Mouse (Mus musculus): ENCODE measurements around the gene Pcbp1.
"Not testable (repeated sequence)": the region's sequence is repeated elsewhere in the genome, so short reads cannot be mapped to it uniquely, and the experiment has no call there.

Pcbp1 gene

DNA sequence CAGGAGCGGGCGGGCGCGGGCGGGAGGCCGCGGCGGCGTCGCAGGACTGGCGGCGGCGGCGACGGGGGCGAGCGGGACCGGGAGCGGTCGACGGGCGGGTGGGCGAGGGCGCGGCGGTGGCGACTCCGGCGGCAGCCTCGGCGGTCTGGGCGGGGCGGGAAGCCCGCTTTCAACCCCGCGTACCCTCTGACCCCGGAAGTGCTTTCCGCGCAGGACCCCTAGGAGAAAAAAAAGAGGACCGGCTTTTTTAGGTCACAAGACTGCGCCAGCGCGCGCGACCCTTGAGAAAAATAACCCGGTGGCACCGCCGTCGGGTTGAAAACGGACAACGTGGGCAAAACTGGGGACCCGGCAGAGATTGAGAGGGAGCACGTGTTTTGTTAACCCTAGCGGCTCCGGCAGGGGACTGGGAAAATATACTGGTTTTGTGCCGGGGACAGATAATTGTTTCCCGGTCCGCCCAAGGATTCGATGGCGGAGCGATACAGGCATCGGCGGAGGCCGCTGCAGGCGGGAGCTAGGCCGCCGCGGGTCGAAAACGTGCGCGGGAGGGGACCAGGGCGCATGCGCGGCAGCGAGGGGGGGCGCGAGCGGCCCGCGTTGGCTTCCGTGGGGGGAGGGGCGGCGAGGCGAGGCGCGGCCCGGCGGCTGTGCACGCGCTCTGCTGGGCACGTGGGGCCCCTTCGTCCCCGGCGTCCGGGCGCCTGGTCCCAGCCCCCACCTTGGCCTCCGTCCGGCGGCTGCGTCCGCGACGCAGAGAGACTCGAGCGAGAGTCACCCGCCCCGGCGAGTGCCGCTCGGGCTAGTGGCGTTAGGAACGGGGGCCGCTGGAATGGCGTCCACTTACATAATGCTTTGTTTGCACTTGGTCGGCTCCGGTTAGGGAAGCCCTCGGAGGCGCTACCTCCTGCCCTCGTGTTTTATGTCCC, at the start of gene Pcbp1:
TSS of gene Pcbp1 (minus strand) at position 290 of the 929 bp plus-strand sequence.
- peak; percentile 99 for DNase-seq (ENCODE audit: low spot score)

DNA sequence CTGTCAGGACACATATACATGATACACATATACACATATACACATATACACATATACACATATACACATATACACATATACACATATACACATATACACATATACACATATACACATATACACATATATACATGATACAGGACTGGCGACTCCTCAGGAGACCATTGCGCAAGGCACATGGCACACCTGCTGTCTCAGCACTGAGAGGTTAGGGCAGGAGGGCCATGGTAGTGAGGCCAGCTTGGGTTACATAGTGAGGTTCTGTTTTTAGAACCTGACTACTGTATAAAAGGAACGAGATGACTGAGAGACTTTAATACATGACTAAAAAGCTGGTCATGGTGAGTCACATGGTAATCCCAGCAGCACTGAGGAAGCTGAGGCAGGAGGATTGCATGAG, 48.4 kb upstream of the Pcbp1 start:
- no peak for DNase-seq (ENCODE audit: low spot score)

DNA sequence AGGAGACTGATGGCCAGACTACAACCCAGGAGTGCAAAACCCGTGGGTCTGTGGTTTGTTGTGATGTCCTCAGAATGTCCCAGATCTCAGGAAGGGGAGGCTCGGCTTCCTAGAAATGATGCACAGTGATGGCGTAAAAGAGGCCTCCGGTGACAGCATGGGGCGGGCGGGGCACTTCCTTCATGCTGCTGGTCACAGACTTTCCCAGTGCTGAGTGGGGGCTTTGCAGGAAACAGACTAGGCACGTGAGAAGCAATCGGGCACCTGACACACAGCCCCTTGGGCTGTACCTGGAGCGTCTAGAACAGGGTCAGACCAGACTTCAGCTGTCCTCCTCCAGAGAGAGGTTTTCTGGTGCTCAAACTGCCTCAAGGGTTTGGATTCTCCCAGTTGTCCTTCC, 44.7 kb upstream of the Pcbp1 start:
- no peak for DNase-seq (ENCODE audit: low spot score)

DNA sequence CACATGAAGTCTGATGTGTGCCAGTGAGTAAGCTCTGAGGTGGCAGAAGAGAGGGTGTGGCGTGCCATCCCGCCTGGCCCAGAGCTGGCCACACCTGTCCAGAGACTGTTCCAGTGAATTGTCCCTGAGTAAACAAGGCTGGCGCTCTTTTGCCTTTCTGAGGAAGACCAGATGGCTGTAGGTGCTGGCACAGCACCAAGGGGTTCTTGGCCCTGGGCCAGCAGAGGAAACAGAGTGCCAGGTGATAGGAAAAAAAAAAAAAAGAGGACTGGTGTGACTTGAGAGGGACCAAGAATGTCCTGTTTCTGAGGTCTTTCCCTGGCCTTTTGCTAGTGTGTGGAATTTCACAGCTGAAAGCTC, 43.3 kb upstream of the Pcbp1 start:
- DNase-seq (ENCODE audit: low spot score), result peak; percentile 29

DNA sequence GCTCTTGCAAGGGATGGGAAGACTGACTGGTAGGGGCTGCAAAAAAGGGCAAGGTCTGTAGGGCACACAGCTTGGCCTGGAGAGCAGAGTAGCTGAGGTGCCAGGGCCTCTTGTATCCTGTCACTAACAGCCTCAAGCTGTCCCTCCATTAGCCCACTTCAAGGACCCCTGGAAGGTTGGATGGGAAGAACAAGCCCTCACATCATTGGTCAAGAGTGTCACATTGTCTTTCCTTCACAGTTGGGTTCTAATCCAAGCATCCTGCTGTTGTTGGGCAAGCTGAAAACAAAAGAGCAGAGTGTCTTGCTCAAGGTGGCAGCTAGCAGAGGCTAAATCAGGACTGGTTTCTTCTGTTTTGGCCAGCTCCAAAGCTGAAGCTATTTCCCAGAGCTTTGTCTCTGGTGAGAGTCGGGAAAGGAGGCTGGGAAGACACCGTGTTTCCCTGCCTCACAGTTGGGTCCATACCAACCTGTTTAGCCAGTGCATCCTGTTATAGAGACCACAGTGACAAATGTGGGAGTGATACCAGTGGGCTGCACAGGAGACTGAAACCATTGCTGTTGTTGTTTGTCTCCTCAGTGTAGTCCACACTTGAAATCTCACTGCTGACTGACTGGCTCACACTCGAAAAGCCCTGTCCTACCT, 42.8 kb upstream of the Pcbp1 start:
- DNase-seq (ENCODE audit: low spot score), result no peak

DNA sequence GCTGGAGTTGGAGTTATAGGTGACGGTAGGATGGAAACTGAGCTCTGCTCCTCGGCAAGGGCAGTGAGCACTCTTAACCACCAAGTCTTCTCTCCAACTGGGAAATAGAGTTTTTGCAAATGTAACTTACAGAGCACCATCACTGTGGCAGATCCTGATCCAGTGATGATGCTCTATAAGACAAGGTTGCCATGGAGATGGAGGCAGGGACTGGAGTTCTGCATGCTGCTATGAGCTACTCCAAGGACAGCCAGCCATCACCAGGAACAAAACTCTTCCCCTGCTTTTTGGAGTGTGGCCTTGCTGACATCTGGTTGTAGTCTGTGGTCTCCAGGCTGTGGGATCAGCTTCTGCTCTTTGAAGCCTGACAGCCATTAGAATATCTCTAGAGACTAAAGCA, 39.7 kb upstream of the Pcbp1 start:
- no peak for DNase-seq (ENCODE audit: low spot score)

DNA sequence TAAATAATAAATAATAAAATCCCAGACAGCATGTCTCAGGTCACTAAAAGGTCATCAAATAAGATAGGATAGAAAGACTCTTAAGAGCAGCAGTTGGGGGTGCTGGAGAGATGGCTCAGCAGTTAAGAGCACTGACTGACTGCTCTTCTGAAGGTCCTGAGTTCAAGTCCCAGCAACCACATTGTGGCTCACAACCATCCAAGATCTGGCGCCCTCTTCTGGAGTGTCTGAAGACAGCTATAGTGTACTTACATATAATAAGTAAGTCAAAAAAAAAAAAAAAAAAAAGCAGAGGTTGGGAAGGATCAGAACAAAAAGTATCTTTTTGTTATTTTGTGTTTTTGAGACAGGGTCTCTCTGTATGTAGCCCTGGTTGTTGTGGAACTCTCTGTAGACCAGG, 31.1 kb upstream of the Pcbp1 start:
- not testable (repeated sequence) for DNase-seq (ENCODE audit: low spot score)

DNA sequence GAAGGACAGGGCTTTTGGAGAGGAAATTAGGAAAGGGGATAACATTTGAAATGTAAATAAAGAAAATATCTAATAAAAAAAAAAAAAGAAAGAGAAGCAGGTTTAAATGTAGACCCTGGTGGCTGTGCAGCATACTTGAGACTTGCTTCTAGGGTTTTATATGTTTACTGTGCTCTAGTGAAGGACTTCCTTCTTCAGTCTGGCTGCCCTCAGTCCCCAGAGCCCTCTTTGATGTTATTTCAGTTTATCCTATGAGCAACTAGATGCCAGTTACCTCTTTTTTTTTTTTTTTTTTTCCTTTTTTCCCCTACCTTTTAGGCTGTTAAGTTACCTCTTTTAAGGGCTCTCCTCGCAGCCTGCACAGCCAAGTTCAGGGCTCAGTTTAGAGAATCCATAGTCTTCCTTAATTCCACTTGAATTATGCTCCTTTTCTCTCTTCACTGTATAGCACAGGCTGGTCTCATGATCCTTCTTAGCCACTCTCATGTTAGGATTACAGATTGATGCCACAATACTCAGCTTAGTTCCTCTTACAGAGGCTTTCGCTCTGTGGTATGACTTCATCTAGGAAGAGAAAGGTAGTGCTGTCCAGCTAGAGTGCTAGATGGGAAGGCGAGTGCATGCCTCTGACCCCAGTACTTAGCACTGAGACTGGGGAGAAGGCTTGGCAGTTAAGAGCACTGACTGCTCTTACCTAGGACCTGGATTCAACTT, 30.4 kb upstream of the Pcbp1 start:
- DNase-seq (ENCODE audit: low spot score), result no peak

DNA sequence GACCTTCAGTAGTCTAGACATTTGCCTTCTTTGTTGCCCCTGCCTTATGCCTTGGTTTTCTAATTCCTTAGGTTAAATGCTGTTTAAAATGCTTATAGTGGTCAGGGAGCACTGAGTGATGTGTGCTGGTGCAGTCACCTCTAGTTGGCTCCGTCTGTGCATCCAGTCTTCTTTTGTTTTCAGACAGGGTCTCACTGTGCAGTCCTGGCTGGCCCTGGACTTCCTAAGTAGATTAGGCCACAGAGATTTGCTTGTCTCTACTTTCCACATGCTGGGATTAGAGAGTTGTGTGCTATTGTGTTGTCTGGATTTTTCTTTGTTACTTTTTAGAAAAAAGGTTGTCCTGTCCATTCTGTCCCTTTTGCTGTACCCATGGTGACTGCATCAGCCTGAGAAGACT, 24.5 kb upstream of the Pcbp1 start:
- no peak for DNase-seq (ENCODE audit: low spot score)

DNA sequence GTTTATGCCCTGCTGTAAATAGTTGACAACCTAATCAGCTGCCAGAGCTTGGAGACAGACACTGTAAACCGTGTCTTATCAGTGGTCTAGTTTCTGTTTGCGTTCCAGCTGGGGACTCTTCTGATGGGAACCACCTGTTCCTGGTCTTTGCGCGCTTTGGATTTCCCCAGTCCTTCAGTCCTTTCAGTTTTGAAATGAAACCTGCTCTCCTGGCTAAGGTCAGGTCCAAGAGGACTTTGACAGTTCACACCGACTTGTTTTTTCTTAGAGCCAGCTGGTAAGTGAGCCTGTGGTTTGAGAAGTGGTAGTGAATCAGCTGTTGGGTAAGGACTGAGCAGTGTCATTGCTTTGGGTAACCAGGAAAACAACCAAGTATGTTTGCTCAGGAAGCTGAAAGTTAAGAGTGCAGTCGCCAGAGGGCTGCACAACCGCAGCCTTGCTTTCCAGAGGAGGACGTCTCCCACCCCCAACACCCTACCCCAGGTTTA, 21.8 kb upstream of the Pcbp1 start:
- no peak for DNase-seq (ENCODE audit: low spot score)

DNA sequence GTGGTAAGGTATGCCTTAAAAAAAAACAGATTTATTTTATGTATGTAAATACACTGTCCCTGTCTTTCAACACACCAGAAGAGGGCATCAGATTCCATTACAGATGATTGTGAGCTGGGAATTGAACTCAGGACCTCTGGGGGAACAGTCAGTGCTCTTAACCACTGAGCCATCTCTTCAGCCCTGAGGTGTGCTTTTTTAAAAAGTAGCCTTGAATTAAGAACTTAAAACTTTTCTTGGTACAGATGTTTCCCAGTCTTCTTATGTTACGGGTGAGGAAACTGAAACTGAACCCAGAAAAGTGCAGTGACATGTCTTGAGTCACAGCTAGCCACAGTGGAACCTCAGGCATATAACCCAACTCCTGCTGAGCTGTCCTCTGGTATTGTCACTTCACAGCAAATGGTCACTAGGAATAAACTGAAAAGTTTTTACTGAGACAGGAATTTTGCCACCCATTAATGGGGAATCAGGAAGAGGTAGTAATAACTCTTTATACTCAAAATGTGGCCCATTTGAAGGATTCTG, 21.2 kb upstream of the Pcbp1 start:
- DNase-seq (ENCODE audit: low spot score), result no peak

DNA sequence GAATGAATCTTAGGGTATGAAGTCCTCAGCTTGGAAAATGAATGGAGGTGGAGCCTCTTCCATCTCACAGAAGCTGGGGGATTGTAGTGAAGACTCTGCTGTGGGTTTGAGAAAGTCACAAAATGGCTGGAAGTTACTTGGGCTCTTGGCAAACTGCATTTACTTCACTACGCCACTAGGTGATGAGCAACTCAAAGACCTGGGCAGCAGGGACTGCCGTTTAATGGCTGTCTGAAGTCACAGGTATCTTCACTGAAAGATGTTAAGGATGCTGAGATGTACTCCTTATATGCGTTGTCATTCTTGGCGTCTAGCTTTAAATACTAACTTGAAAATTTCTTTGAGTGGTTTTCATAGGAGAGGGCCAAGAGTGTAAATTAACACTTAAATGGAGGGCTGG, 19.1 kb upstream of the Pcbp1 start:
- DNase-seq (ENCODE audit: low spot score), result no peak

DNA sequence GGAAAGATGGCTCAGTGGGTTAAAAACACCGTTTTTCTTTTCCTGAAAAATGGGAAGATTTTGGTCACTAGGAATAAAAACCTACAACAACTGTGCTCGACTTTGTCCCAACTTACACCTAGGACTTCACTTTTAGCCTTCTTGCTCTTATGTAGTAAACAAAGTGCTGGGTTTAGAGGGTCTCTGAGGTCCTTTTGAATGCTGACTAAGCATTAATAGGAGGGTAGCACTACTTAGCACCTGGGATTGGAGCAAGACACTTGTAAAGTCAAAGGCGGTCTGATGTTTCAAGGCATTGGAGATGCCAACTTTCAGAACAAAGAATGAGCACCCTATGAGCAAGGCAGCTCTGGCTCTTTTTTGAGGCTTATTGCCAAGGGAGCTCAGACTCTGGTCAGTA, 17.7 kb upstream of the Pcbp1 start:
- no peak for DNase-seq (ENCODE audit: low spot score)

DNA sequence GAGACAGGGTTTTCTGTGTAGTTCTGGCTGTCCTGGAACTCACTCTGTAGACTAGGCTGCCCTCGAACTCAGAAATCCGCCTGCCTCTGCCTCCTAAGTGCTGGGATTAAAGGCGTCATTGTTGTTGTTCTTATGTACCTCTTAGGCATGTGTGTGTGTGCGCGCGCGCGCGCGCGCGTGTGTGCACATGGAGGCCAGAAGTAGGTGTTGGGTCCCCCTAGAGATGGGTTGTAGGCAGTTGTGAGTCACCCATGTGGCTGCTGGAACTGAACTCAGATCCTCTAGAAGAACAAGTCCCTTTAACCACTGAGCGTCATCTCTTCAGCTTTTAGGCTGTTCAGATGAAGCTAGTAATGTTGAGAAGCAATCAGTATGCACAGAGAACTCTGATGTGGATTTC, 16.9 kb upstream of the Pcbp1 start:
- no peak for DNase-seq (ENCODE audit: low spot score)

DNA sequence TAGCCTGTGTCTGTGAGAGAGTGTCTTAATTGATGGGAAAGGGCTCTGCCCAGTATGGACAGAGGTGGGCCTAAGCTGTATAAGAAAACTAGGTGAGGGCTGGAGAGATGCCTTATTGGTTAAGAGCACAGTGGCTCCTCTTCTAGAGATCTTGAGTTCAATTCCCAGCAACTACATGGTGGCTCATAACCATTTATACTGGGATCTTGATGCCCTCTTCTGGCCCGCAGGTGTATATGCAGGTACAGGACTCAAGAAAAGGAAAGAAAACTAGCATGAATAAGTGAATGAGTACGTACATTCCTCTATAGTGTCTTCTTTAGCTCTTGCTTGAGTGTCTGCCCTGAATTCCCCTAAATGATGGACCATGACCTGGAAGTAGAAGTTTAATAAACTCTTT, 15.5 kb upstream of the Pcbp1 start:
- no peak for DNase-seq (ENCODE audit: low spot score)

DNA sequence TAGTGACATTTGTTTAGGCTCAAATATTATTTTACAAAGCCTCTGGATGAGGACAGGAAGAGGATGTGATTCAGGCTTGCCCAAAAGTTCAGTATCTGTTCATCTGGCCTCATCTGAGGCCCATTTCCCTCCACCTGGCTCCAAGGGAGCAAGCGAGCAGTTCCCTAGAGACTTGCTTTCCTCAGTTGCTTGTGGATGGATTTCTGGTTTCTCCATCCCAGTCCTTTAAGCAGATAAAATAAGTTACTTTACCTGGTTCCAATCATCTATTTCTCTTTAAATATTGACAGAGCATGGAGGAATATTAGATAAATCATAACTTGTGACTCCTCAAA, 2.3 kb upstream of the Pcbp1 start:
- no peak for DNase-seq (ENCODE audit: low spot score)

DNA sequence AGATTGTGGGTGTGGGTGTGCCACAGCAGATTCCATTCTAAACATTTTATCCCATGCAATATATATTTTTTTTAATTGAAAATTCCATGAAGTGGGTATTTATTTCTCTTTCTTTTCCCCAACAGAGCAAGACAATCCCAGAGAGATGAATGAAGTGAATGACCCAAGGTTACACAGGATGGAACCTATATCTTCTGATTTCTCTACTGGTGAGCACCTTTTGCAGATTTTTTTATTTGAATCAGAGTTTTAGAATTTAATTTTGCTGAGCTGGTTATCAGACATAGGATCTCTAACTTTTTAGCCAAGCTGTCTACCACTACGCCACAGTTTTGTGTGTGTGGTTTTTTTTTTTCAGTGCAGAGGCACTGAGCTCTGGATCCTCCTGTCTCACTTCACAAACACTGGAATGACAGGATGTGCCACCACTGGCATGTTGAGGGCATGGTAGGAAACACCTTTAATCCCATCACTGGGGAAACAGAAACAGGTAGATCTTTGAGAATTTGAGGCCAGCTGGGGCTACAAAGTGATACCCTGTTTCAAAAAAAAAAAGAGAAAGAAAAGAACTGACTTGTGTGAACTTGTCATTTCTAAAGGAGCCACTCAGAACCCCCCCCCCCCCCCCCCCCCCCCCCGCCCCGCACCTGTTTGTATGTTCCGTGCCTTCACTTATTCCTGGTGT, 1.8 kb upstream of the Pcbp1 start:
- DNase-seq (ENCODE audit: low spot score), result no peak

DNA sequence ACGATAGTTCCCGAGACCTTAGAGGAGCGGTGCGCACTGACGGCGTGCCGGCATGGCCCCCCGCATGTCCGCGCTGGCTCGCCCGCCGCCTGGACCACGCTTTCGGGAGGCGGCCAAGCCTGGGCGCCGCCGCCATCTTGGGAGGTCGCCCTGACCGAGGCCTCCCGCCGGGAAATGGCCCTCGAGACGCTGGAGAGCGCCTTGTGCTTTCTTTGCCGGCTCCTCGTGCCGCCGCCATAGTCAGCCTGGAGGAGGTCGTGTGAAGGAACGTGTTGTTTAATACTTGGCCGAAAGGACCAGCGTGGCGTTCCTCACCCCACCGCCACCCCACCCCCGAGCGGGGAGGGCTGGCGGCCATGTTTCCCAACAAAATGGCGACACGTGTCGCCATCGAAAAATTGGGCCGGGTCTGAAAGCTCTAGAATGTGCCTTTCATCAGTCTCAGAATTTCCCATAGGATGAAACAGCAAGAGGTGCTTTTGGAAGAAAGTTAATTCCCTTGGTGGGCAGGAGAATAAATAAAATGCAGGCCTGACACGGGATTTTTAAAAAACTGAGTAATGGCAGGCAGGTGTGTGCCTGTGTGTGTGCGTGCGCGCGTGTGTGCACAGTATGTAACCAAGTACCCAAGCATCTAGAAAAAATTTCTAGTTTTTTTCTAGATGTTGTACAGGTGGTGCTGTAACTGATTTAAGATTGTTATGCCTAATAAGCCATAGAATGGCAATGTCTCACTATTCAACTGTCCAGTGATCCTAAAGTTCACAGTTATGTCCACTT, 1.0 kb upstream of the Pcbp1 start:
- DNase-seq (ENCODE audit: low spot score), result peak; percentile 74

DNA sequence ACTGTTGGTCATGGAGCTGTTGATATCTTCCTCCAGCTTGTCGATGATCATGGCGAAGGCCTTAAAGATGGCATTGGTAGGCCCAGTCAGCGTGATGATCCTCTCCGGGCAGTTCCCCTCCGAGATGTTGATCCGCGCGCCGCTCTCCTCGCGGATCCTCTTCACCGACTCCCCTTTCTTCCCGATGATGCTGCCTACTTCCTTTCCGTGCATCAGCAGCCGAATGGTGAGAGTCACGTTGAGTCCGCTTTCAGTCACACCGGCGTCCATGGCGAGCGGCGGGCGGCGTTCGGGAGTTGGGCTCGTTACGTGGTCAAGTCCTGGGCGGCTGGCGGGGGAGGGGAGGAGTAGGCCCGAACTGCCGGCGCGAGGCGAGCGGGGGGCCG, 482 bp downstream of the Pcbp1 start:
- no peak for DNase-seq (ENCODE audit: low spot score)

DNA sequence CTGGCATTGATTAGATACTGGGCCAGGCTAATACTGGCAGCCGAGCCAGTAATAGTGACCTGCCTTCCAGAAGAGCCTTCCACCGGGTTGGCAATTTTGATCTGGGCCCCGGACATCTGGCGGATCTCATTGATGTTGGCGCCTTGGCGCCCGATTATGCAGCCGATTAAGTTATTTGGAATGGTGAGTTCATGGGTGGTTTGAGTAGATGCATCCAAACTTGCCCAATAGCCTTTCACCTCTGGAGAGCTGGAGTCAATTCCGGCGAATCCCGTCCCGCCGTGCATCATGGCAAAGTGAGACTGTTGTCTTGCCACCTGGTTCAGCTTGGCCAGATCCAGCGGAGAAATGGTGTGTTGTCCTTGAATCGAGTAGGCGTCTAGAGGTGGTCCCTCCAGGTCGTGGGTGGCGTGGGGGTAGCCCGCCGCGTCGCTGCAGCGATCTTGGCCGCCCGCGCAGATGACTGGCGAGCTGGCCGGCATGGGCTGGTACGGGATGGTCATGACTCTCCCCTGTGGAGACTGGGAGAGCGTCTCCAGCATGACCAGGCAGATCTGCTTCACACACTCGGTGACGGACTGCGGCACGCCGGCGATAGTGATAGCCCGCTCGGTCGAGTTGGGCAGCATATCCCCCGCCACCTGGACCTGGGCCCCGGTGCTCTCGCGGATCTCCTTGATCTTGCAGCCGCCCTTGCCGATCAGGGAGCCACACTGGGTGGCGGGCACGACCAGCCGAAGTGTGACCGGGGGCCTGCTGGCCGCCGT, 1.1 kb downstream of the Pcbp1 start:
- peak; percentile 48 for DNase-seq (ENCODE audit: low spot score)

All from urinary bladder, postnatal 25 days (tissue).